Mouse (Mus musculus) ovary, adult 10 weeks (tissue): ENCODE measurements around the gene Ppfia3. TPM values are rescaled to one million over a fixed set of nuclear protein-coding genes. Genes with fewer than 3 reads are reported as not detected.

Source experiments
- polyA plus RNA-seq: library from polyadenylated mRNA; stranded (reverse); fragments of 350-450 nt; fragmentation: Illumina TruSeq; extraction: RNeasy Lipid Tissue Mini Kit (QIAGEN cat#74804); gene quantifications from one replicate; pipeline ENCODE4 v1.2.3, GENCODE M21; 2014

Ppfia3 gene
- not detected for polyA plus RNA-seq

DNA sequence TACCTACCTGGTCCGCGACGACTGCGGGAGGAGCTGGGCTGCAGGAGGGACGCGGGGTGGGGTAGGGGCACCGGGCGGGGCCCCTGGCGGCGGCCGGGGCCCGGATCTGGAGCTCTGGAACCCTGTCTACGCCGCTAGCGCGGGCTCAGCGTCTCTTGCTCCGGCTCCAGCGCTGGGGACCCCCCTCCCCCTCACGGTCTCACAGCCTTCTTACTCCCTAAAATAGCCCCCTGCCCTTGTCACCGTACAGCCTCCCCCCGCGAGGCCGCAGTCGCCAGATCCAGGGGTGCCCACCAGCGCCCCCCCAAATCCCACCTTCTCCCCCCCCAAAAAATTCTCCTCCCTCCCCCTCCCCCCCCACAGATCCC, at the start of gene Ppfia3:
Ppfia3 (minus strand) TSS at position 368 of the 368 bp plus-strand sequence.

DNA sequence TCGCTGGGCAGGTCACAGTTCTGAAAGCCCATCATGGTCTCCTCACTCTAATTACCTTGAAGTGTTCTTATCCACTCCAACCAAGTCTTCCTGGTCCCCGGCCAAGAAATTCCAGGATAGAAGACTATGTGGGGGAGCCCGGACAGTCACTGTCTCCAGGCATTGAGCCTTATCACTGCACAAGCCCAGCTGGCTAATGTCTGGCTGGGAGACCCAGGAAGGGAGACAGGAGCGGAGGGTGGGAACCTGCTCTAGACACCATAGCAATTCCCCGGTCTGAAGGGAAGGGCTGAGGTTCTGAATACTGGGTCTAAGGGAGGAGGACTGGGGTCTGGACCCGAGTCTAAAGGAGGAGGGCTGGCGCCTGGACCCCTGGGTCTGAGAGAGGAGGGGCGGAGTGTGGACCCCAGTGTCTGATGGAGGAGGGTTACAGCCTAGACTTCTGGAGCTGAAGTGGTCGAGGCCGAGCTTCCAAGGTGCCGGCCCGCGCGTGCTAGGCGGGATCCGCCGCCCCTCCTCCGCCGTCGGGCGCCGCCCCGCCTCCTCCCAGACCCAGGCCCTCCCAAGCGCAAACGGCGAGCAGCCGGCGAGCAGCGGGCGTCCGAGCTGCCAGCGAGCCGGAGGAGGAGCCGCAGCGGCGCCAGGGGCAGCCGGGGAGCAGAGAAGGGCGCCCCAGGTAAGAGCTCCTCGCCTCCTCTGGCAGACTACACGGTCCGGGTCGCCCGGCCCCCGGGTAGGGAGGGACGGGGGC, 46.5 kb upstream of the Ppfia3 start, which contains the start of gene Ntf5:
Ntf5 (plus strand) TSS at position 583 of the 751 bp plus-strand sequence.

DNA sequence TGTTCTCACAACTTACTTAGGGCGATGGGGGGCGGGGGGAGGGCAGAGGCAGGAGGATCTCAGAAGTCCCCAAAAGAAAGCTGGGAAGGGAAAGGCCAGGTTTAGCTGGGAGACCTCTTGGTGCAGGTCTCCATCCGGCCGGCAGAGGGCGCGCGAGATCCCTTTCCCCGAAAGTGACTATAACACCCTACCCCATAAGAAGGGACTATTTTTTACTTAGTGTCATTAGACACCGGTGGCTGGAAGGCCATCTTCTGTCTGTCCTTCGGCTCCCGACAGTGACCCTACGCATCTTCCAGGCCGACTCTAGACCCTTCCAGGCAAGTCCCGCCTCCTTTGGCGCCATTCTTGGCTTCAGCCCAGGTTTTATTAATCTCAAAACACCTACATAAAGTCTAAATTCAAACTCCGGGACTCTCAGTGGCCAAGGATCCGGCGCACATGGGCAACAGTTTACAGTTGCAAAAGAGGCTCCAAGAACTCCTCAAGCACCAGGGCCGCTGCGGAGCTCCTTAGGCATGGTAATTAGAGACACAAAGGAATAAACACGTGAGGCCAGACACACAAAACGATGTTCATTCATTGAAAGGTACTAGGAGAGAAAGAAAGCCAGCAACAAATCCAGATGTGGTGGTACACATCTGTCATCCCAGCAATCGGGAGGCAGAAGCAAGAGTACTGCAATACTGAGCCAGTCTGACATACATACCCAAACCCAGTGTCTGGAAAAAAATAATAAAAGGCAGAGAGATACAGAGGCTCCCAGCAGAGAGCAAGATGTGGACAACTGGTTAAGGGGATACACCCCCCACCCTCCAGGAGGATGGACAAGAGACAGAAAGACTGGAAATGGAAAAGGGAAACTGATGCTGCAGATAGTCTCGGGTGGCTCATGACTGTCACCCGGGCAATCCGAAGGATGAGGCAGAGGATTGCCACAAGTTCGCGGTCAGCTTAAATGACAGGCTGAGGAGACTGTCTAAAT, 38.6 kb upstream of the Ppfia3 start, which contains the start of gene Kcna7:
Kcna7 (plus strand) TSS at position 563 of the 985 bp plus-strand sequence.

DNA sequence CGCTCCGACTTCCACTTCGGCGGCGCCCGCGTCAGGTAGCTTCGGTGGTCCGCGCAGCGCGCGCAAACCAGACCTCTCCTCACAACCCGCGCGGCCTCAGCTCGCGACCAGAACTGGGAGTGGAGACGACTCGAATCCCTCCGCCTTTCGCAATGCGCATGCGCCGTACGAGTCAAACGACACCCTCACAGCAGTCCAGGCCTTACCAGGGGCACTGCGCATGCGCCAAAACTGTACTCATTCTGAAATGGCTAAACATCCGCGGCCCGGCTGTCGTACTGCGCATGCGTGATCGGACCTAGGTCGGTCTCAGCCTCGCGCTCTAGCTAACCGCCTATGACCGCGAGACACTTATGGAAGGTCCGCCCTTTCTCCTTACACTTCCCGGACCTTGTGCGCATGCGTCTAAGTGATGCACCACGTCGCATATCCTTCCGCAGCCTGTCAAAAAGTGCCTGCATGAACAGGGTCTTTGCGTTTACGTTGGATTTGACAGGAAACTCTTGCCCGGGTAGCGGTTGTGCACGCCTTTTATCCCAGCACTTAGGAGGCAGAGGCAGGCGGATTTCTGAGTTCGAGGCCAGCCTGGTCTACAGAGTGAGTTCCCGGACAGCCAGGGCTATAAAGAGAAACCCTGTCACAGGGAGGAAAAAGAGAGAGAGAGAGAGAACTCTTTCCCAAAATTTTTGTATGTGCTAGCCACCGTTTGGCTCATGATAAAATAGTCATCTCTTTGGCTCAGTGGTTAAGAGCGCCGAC, 28.9 kb upstream of the Ppfia3 start, which contains the start of gene Snrnp70:
Snrnp70 (minus strand) TSS at position 165 of the 759 bp plus-strand sequence.

DNA sequence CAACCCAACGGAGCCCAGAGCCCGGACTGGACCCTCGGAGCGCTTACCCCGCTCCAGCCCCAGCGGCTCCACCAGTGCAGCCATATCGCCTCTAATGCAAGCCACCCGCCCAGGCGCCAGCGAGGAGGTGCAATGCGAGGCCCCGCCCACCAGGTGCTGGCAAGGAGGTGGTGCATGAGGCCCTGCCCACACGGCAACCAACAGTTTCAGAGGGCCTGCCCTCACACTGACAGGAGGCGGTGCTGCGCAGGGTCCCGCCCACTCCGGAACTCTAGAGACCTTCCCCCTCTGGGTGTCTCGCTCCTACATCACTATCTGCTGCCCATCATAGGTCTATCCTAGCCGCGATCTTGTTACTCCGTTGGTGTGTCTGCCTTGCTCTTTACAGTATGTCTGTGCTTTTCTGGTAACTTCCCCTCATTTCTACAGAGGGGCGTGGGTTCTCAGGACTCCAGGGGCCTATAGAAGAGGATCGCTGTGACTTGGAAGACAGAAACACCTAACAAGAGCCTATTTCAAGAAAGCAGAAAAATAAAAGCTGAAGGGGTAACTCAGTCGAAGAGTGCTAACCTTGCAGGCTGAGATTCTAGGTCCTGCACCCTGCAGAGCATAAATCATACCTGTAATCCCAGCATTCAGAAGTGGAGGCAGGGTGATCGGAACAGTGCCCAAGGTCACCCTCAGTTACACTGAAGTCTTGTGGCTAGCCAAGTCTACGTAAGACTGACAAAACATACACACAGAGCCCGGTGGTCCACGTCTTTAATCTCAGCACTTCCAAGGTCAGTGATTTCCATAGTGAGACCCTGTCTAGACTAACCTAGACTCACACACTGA, 3.9 kb upstream of the Ppfia3 start, which contains the start of gene Lin7b:
Lin7b (minus strand) TSS at position 109 of the 837 bp plus-strand sequence.

DNA sequence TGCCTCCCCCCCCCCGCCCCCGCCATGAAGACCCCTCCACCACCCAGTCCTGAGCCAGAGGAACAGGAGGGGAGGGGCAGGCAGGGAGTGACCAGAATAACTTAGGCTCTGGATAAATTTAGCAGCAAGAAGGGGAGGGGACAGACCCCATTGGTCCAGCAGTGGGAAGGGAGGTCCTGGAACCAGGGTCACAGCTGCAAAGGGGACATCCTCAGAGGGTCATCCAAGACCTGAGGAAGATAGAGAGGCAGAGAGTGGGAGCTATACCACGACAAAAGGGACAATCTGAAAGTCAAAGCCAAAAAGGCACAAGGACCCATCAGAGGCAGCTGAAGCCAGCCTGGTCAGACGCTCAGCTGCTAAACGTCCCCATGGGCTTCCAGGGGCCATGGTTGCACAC, 31.8 kb downstream of the Ppfia3 start, which contains the start of gene Hrc:
Hrc (plus strand) TSS at position 235 of the 400 bp plus-strand sequence.

DNA sequence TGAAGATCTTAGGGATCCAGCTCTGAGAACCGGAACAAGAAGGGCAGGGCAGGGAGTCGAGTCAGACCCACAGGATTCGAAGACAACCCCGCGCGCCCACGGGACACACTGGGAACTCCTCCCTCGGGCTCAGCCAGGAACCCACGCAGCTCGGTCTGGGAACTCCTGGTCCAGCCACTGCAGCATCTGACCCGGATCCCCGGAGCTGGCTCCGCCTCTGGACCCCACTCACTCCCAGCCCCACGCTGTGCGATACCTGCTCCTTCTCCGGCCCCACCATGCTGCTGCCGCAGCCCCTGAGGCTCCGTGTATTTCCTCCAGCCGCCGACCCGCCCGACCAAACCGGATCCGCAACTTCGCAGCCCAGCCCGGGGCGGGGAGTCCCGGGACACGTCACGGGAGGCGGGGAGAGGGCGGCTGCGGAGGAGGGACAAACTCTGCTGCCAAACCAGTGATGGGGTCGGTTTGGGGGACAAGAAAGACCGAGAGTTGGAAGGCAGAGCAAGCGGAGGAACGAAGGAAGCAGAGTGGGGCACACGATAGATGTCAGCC, 33.3 kb downstream of the Ppfia3 start, which contains the start of gene Trpm4:
Trpm4 (minus strand) TSS at position 350 of the 552 bp plus-strand sequence.

Other genes with a start within 250 kb of the Ppfia3 start
- gene Rps11, start 242.6 kb downstream of the Ppfia3 start, polyA plus RNA-seq = 474 TPM
- gene Rpl13a, start 238.3 kb downstream of the Ppfia3 start, polyA plus RNA-seq = 557 TPM
- gene Gm45713, start 230.8 kb downstream of the Ppfia3 start, polyA plus RNA-seq = not detected
- gene Flt3l, start 230.6 kb downstream of the Ppfia3 start, polyA plus RNA-seq = 3.9 TPM
- 2.1 TPM for gene Pih1d1, start 212.7 kb downstream of the Ppfia3 start, polyA plus RNA-seq
- 0.88 TPM for gene Aldh16a1, start 212.4 kb downstream of the Ppfia3 start, polyA plus RNA-seq
- not detected for gene Slc17a7, start 203.1 kb downstream of the Ppfia3 start, polyA plus RNA-seq
- not detected for gene Gfy, start 187.4 kb downstream of the Ppfia3 start, polyA plus RNA-seq
- not detected for gene Pth2, start 186.0 kb downstream of the Ppfia3 start, polyA plus RNA-seq
- gene Ccdc155, start 162.1 kb downstream of the Ppfia3 start, polyA plus RNA-seq = not detected
- not detected for gene Dkkl1, start 154.9 kb downstream of the Ppfia3 start, polyA plus RNA-seq
- 10.9 TPM for gene Tead2, start 151.3 kb downstream of the Ppfia3 start, polyA plus RNA-seq
- gene Cd37, start 127.9 kb downstream of the Ppfia3 start, polyA plus RNA-seq = not detected
- not detected for gene Slc6a16, start 125.9 kb downstream of the Ppfia3 start, polyA plus RNA-seq
- not detected for gene Slc6a21, start 89.5 kb downstream of the Ppfia3 start, polyA plus RNA-seq
- gene Trpm4, start 33.2 kb downstream of the Ppfia3 start, polyA plus RNA-seq = 0.46 TPM
- gene Hrc, start 31.7 kb downstream of the Ppfia3 start, polyA plus RNA-seq = 0.31 TPM
- gene Lin7b, start 3.6 kb upstream of the Ppfia3 start, polyA plus RNA-seq = not detected
- gene Snrnp70, start 28.7 kb upstream of the Ppfia3 start, polyA plus RNA-seq = 78.5 TPM
- not detected for gene Kcna7, start 38.6 kb upstream of the Ppfia3 start, polyA plus RNA-seq
- 2.6 TPM for gene Ntf5, start 46.7 kb upstream of the Ppfia3 start, polyA plus RNA-seq
- not detected for gene Lhb, start 53.8 kb upstream of the Ppfia3 start, polyA plus RNA-seq
- gene Gys1, start 67.8 kb upstream of the Ppfia3 start, polyA plus RNA-seq = 4.5 TPM
- 2.1 TPM for gene Ruvbl2, start 71.1 kb upstream of the Ppfia3 start, polyA plus RNA-seq
- gene Ftl1, start 92.9 kb upstream of the Ppfia3 start, polyA plus RNA-seq = 0.88 TPM
- gene Bax, start 99.9 kb upstream of the Ppfia3 start, polyA plus RNA-seq = 1.9 TPM
- gene Tulp2, start 114.9 kb upstream of the Ppfia3 start, polyA plus RNA-seq = 2.3 TPM
- gene Gm45808, start 119.8 kb upstream of the Ppfia3 start, polyA plus RNA-seq = not detected
- 28.5 TPM for gene Dhdh, start 121.8 kb upstream of the Ppfia3 start, polyA plus RNA-seq
- 55.5 TPM for gene Nucb1, start 143.4 kb upstream of the Ppfia3 start, polyA plus RNA-seq
- 2.3 TPM for gene Ppp1r15a, start 159.2 kb upstream of the Ppfia3 start, polyA plus RNA-seq
- 0.43 TPM for gene Plekha4, start 159.3 kb upstream of the Ppfia3 start, polyA plus RNA-seq
- gene Hsd17b14, start 187.9 kb upstream of the Ppfia3 start, polyA plus RNA-seq = not detected
- 2.1 TPM for gene Bcat2, start 203.1 kb upstream of the Ppfia3 start, polyA plus RNA-seq
- gene Fgf21, start 248.5 kb upstream of the Ppfia3 start, polyA plus RNA-seq = not detected